Mouse (Mus musculus) ES-Bruce4 (cell line): ENCODE results near the gene Stc2. TPM values are rescaled to one million over a fixed set of nuclear protein-coding genes. Genes with fewer than 3 reads are reported as not detected.

Experiments used
- H3K27ac ChIP-seq: 2 replicates; pipeline ENCODE4 v1.5.1; 2012; ENCODE audit warnings: low read length, inconsistent platforms; ENCODE audit not compliant: insufficient read depth
- H3K27me3 ChIP-seq: 2 replicates; pipeline ENCODE4 v1.6.1; 2012; ENCODE audit warnings: mild to moderate bottlenecking, low read length, inconsistent platforms; ENCODE audit not compliant: control insufficient read depth, poor library complexity, insufficient read depth, severe bottlenecking
- H3K36me3 ChIP-seq: 2 replicates; pipeline ENCODE4 v1.6.1; 2012; ENCODE audit warnings: inconsistent platforms, mild to moderate bottlenecking, low read length, moderate library complexity; ENCODE audit not compliant: control insufficient read depth, poor library complexity, insufficient read depth, severe bottlenecking
- H3K4me1 ChIP-seq: one replicate; pipeline ENCODE4 v1.8.1; 2011; ENCODE audit warnings: low read length; ENCODE audit not compliant: control insufficient read depth, insufficient read depth
- H3K4me3 ChIP-seq: 2 replicates; pipeline ENCODE4 v1.5.1; 2011; ENCODE audit warnings: low read depth, mild to moderate bottlenecking, low read length
- H3K9ac ChIP-seq: 2 replicates; pipeline ENCODE4 v1.6.1; 2012; ENCODE audit warnings: low read depth, mild to moderate bottlenecking, inconsistent platforms; ENCODE audit not compliant: poor library complexity, severe bottlenecking
- H3K9me3 ChIP-seq: replicated peaks from 2 replicates; pipeline ENCODE4 v1.6.1; 2012; ENCODE audit warnings: mild to moderate bottlenecking, low read length, inconsistent platforms; ENCODE audit not compliant: control insufficient read depth, poor library complexity, insufficient read depth, severe bottlenecking
- CTCF ChIP-seq: IDR thresholded peaks from one replicate; pipeline ENCODE4 v1.8.1; 2011; ENCODE audit warnings: low read depth, low read length
- EP300 ChIP-seq: IDR thresholded peaks from 2 replicates; pipeline ENCODE4 v1.6.1; 2011; ENCODE audit warnings: low read depth, low read length; ENCODE audit not compliant: insufficient read depth
- POLR2A ChIP-seq: IDR thresholded peaks from one replicate; pipeline ENCODE4 v1.8.1; 2011; ENCODE audit warnings: low read length; ENCODE audit not compliant: insufficient read depth
- polyA plus RNA-seq: library from polyadenylated mRNA; stranded (reverse); fragments of >200 nt; gene quantifications from 2 replicates; pipeline ENCODE4 v1.2.4, GENCODE M21; 2011; ENCODE audit warnings: low read depth; ENCODE audit not compliant: missing spikeins, insufficient read depth, insufficient read length

Stc2 gene
- polyA plus RNA-seq, 1 experiment: 3.7 TPM

GRCm38 (mm10) chr11:31356866-31357265 lies 13.0 kb downstream of the Stc2 start:
- no peak overlapping the region for H3K9ac ChIP-seq
- H3K36me3 ChIP-seq: no peaks in the 10 kb centered on the region

GRCm38 (mm10) chr11:31355737-31356136 lies 14.1 kb downstream of the Stc2 start:
- no peaks in the 10 kb centered on the region for H3K9me3 ChIP-seq
- H3K36me3 ChIP-seq: no peaks in the 10 kb centered on the region
- H3K9ac ChIP-seq: no peak overlapping the region
- H3K27ac ChIP-seq: no peak overlapping the region
- TF ChIP-seq EP300 (no peak), CTCF (no peak), POLR2A (no peak)
- no peak overlapping the region for H3K4me3 ChIP-seq
- no peaks in the 10 kb centered on the region for H3K27me3 ChIP-seq
- H3K4me1 ChIP-seq: no peaks in the 10 kb centered on the region

More at GRCm38 (mm10) chr11:31356866-31357265, 13.0 kb downstream of the Stc2 start:
- Histone ChIP-seq H3K27ac (no peak overlapping the region), H3K9me3 (no peaks in the 10 kb centered on the region), H3K4me1 (no peaks in the 10 kb centered on the region), H3K4me3 (no peak overlapping the region), H3K27me3 (no peaks in the 10 kb centered on the region)
- TF ChIP-seq CTCF: no peak

GRCm38 (mm10) chr11:31354514-31354913 lies 15.4 kb downstream of the Stc2 start:
- no peak for TF ChIP-seq EP300
- Histone ChIP-seq H3K9me3 (no peaks in the 10 kb centered on the region), H3K9ac (no peak overlapping the region)

More at GRCm38 (mm10) chr11:31354514-31354913, 15.4 kb downstream of the Stc2 start:
- Histone ChIP-seq H3K27ac (no peak overlapping the region), H3K36me3 (no peaks in the 10 kb centered on the region), H3K4me3 (no peak overlapping the region), H3K4me1 (no peaks in the 10 kb centered on the region), H3K27me3 (no peaks in the 10 kb centered on the region)

Other genes with a start within 250 kb of the Stc2 start
- not detected in 2 replicates for gene Gm17332, start 187.6 kb downstream of the Stc2 start, polyA plus RNA-seq